Mouse (Mus musculus): ENCODE measurements around the gene Srgap1.

Gene Srgap1

GRCm38 (mm10) chr10:122017063-122017462, 30.1 kb downstream of the Srgap1 start:
- DNase-seq (ENCODE audit: low spot score) = no peak

- no peak for DNase-seq (ENCODE audit: low spot score)
These were observed 30.5 kb downstream of the Srgap1 start for GRCm38 (mm10) chr10:122016631-122017030.

DNA sequence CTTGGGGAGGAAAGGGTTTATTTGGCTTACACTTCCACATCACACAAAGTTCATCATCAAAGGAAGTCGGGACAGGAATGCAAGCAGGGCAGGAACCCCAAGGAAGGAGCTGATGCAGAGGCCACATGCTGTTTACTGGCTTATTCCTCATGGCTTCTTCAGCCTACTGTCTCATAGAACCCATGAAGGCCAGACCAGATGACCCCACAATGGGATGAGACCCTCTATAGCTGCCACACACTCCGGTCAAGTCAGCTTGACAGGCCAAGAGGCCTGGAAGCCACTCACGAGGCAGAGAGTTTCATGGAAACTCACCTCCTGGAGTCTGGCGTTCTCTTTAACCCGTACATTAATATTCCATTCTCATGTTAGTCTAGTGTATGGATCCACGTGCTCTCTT, 34.8 kb downstream of the Srgap1 start:
- no peak for DNase-seq (ENCODE audit: low spot score)

GRCm38 (mm10) chr10:122008731-122009391, 38.3 kb downstream of the Srgap1 start:
- no peak for DNase-seq (ENCODE audit: low spot score)

DNA sequence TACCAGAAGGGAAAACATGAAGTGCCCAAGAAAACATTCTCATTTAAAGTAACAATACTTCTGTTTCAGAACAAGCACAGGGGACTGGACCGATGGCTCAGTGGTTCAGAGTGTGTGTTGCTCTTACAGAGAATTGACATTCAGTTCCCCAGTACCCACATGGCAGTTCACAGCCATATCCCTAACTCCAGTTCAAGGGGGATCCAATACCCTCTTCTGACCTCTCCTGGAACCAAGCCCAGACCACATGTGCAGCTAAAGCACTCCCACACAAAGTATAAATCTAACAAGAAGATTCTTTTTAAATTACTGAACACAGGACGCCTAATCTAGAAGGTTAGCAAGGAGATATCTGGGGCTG, 38.8 kb downstream of the Srgap1 start:
- DNase-seq (ENCODE audit: low spot score) = no peak

DNA sequence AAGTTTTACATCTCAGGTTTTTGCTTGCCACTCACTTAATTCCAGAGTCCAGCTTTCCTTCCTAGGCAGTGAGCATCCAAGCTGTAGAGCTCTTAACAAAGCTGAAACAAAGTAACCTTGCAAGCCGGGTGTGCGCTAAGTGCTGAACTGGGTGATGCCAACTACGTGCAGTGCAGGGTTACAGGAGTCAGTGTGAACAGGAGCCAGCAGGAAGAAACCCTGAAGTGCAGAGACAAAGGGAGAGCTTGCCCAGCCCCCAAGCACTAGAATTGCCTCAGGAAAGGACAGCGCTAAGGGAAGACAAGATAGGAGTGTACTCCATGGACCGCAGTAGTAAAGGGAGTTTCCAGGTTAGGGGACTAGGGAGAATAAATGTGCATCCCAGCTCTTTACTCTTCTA, 40.5 kb downstream of the Srgap1 start:
- no peak for DNase-seq (ENCODE audit: low spot score)

DNA sequence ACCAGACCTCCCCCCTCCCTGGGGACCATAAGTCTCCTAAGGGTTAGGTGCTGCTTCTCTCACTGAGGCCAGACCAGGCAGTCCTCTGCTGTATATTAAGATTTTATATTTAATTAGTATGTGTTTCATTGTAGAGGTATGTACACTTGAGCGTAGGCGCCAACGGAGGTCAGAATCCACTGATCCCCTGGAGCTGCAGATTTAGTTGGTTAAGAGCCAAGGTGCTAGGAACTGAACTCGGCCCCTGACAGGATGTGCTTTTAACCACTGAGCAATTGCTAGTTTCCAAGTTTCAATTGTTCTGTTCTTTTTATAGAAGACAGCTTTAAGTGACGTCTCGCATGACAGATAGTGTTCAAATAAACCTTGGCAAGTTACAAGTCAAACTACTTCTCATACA, 41.0 kb downstream of the Srgap1 start:
- DNase-seq (ENCODE audit: low spot score) = no peak

GRCm38 (mm10) chr10:122005560-122005959, 41.6 kb downstream of the Srgap1 start:
- DNase-seq (ENCODE audit: low spot score) = no peak

DNA sequence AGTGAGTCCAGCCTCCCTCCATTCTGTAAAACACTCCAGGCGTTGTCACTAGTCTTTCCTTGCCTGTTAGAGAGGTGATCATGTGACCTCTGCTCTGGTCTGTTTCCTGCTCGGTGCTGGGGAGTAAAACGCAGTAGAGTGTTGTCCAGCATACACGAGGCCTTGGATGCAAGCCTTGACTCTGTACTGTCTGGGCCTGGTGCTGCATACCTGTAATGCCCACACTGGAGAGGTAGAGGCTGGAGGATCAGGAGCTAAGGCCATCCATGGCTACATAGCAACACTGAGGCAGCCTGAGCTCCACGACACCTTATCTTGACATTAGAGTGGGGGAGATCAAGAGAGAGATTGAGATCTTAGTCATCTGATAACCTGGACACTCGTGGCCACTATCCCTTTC, 44.2 kb downstream of the Srgap1 start:
- no peak for DNase-seq (ENCODE audit: low spot score)

- no peak for DNase-seq (ENCODE audit: low spot score)
These were observed 48.3 kb downstream of the Srgap1 start for GRCm38 (mm10) chr10:121998806-121999205.

DNA sequence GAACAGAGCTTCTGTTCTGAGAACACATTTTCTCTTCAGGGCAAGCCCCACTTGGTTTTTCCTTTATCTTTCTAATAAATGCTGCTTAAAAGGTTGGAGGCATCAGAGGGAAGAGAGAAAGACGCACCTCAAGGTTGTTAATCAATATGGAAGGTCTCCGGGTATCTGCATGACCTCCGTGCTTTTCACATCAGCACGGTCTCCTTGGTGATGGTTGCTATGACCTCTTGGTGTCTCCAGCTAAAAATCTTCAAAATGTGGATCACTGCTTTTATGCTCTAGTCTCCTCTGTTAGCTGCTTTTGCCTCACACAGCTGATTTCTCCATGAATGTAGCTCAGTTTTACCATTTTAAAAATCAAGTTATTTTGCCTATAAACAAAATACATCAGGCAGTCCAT, 50.6 kb downstream of the Srgap1 start:
- no peak for DNase-seq (ENCODE audit: low spot score)

DNA sequence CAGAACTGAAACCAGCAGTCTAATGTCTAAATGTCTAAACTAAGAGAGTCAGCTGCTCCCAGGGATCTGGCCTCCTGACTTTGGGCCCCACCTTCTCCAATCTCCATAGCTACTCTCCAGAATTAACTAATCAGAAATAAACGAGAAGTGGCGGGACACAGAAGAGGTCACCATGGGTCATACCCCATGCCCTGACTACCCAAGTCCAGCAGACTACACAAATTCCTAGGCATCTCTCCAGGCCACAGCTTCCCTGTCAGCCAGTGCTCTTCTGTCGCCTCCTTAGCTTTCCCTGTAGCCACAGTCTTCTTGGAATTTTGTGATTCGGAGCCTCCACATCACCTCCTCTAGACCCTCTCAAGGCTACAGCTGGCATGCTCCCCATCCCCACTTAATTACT, 51.7 kb downstream of the Srgap1 start:
- no peak for DNase-seq (ENCODE audit: low spot score)

GRCm38 (mm10) chr10:121994660-121995059, 52.5 kb downstream of the Srgap1 start:
- DNase-seq (ENCODE audit: low spot score) = no peak

- DNase-seq (ENCODE audit: low spot score) = no peak
These were observed 54.5 kb downstream of the Srgap1 start for GRCm38 (mm10) chr10:121992609-121993008.

DNA sequence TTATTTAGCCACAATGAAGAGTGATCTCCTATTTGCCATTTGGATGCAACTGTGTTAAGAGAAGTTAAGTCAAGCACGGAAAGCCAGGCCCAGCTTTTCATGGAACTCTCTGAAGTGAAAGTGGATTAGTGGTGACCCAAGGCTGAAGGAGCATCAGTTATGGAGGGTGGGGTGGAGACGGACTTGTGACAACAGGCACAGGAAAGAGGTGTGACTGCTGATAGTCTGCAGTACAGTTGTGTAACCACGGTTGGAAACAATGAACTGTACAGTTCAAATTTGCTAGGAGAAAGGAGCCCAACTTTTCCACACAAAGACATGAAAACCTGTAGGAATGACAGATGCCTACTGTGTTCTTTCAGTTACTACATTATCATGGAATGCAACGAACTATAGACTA, 60.1 kb downstream of the Srgap1 start:
- DNase-seq (ENCODE audit: low spot score) = no peak

DNA sequence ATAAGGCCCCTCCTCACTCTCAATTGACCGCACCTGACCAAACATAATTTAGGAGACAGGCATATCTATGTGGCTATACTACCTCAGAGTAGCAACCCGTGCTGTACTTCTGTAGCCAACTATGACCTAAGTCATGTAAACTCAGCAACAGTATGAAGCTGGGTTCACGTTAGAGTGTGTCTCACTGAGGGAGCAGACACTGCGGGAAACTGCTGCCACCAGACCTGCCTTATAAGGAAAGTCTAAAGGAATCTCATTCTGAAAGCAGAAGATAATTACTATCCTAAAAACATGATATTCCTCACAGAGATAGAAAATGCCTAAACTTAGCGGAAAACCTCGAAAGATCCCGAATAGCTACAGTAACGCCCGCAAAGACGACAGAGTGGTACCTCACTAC, 62.2 kb downstream of the Srgap1 start:
- DNase-seq (ENCODE audit: low spot score) = no peak

GRCm38 (mm10) chr10:121983993-121984610, 63.0 kb downstream of the Srgap1 start:
- DNase-seq (ENCODE audit: low spot score) = no peak

GRCm38 (mm10) chr10:121975330-121975729, 71.8 kb downstream of the Srgap1 start:
- DNase-seq (ENCODE audit: low spot score) = no peak

DNA sequence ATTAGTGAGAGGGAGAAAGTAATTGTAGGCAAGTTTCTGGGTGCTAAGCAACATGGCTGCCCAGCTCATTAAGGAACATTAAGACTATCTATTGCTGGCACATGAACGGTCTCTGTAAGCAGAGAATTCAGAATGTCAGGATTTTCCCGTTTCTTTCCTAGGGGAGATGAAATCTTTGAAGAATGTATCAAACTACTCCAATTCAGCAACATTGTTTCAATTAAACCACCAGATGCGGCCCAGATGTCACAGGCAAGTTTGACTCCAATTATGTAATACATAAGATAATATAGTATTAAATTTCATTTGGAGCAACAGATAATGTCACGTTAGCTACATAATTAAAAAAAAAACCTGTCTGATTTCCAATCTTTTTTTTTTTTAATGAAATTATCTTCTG, 72.5 kb downstream of the Srgap1 start:
- DNase-seq (ENCODE audit: low spot score) = no peak

DNA sequence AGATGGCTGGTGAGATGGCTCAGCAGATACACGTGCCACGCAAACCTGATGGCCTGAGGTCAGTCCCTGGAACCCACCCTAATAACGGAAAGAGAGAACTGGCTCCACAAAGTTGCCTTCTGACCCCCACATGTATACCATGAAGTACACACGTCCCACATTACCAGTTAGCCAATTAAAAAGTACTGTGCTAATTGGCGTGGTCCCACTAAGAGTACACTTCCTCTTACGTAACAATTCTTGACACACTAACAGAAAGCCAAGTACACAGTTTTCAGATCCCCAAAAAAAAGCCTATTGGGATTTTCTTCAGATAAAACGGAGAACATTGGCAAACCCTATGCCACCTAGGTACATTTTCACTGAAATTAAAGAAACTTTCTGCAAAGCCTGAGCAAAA, 73.8 kb downstream of the Srgap1 start:
- no peak for DNase-seq (ENCODE audit: low spot score)

DNA sequence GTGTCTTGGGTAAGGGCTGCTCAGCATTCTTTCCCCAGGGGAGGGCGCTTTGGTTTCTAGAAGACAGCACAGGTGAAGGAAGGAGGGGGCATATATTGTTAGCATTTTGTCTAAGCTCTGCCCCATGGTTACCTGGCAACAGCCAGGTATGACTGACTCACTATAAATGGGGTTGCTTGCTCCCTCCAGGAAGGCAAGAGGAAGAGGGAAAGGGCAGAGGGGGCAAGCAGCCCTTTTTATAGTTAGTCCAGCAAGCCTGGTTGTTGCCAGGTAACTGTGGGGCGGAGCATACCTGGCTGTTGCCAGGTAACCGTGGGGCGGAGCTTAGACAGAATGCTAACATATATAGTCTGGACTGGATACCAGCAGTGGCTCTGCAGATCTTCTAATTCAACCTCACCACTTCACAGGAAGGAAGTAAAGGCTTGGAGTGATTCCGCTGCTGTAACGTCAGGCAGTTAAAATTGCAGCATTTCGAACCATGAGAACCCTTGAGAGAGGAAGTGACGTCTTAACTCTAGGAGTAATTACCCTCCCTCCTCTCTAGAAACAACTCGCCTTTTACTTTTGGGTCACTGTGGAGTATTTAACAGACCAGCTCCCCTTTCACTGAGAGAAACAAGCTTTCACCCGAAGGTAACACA, 74.7 kb downstream of the Srgap1 start:
- DNase-seq (ENCODE audit: low spot score) = no peak

DNA sequence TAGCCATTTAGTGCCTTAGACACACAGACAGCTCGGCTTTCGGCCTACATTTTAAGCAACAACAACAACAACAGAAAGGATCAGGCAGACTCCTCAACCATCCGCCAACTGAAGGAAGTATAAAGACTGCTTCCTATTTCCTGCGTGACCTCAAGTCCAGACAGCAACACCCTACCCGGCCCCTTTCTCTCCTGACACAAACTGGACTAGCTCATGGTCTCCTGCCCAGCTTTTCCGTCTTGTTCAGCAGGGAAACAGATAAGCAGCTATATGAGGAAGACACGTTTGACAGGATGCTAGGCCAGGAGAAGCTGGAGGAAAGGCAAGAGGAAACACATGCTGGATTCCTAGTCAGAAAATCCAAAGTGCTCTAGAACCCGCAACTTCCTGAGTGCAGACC, 75.5 kb downstream of the Srgap1 start:
- no peak for DNase-seq (ENCODE audit: low spot score)

- DNase-seq (ENCODE audit: low spot score) = no peak
These were observed 76.2 kb downstream of the Srgap1 start for GRCm38 (mm10) chr10:121970912-121971311.

DNA sequence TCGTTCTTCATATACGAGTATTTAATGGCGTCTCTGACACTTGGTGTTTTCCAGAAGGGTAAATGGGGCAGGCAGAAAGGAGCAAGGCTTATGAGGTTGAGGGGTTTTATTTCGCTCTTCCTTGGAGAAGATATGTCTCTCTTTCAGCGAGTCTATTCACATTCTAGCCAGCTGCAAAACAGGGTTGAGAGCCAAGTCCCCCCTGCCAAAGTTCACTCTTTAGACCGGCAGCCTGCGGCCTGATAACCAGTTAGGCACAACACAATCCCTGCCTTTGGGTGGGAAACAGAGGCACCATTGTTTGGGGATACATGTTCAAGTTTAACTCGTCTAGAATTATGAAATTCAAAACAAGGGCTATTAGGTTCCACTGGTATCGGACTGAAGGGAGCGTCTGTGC, 83.0 kb downstream of the Srgap1 start:
- no peak for DNase-seq (ENCODE audit: low spot score)
